Mouse (Mus musculus) cerebellum, adult 2 months (tissue): ENCODE data around the gene Maats1. TPM values are rescaled to one million over a fixed set of nuclear protein-coding genes. Genes with fewer than 3 reads are reported as not detected.

Experiments used
- DNase-seq, 2 experiments: peaks; one replicate each; pipeline ENCODE4 v3.0.0; 2021
- H3K27ac ChIP-seq: fragments of 200-500 bp; 2 replicates; pipeline ENCODE4 v1.5.1; 2012; ENCODE audit warnings: low read length, control low read depth, inconsistent platforms; ENCODE audit not compliant: insufficient read depth
- H3K27me3 ChIP-seq: fragments of 200-500 bp; 2 replicates; pipeline ENCODE4 v1.6.1; 2012; ENCODE audit warnings: inconsistent platforms, mild to moderate bottlenecking, low read length, moderate library complexity; ENCODE audit not compliant: control insufficient read depth, insufficient read depth
- H3K4me1 ChIP-seq: fragments of 200-500 bp; 2 replicates; pipeline ENCODE4 v1.6.1; 2011; ENCODE audit warnings: low read length; ENCODE audit not compliant: control insufficient read depth, insufficient read depth
- H3K4me3 ChIP-seq: fragments of 200-500 bp; replicated peaks from 2 replicates; pipeline ENCODE3; 2011; ENCODE audit warnings: mild to moderate bottlenecking, low read depth, low read length, control low read depth; ENCODE audit not compliant: insufficient read depth
- CTCF ChIP-seq: fragments of 200-500 bp; IDR thresholded peaks from 2 replicates; pipeline ENCODE4 v1.5.1; 2011; ENCODE audit warnings: low read depth, mild to moderate bottlenecking, control low read depth, low read length, moderate library complexity, borderline replicate concordance; ENCODE audit not compliant: insufficient read depth
- POLR2A ChIP-seq: fragments of 200-500 bp; IDR thresholded peaks from 2 replicates; pipeline ENCODE4 v1.6.1; 2011; ENCODE audit warnings: low read length, control low read depth, borderline replicate concordance; ENCODE audit not compliant: insufficient read depth
- WGBS: fragments of 180-500 bp; shearing (Covaris S2); methylation state at CpG from one replicate; pipeline ENCODE4 v1.1.7; 2018; 5-methylcytosine and 5-hydroxymethylcytosine counted together
- polyA plus RNA-seq: library from polyadenylated mRNA; depleted of rRNA; stranded (reverse); fragments of >200 nt; gene quantifications from 2 replicates; pipeline ENCODE4 v1.2.3, GENCODE M21; 2012

Gene Maats1
- polyA plus RNA-seq, 1 experiment: 0.39 TPM

GRCm38 (mm10) chr16:38379926-38380325 is 38.0 kb upstream of the Maats1 start:
- no peak for TF ChIP-seq POLR2A
- TF ChIP-seq CTCF: no peak
- no peak for DNase-seq
- Histone ChIP-seq H3K27me3 (no peaks in the 10 kb centered on the region), H3K27ac (no peak overlapping the region), H3K4me1 (no peaks in the 10 kb centered on the region), H3K4me3 (no peak overlapping the region)
- WGBS: 97% methylated on average over 3 of the region's 3 CpGs

GRCm38 (mm10) chr16:38379493-38379892 is 37.5 kb upstream of the Maats1 start:
- 33% methylated on average over 3 of the region's 3 CpGs for WGBS
- TF ChIP-seq CTCF: no peak
- TF ChIP-seq POLR2A: no peak
- Histone ChIP-seq H3K4me3 (no peak overlapping the region), H3K4me1 (no peaks in the 10 kb centered on the region), H3K27me3 (no peaks in the 10 kb centered on the region), H3K27ac (no peak overlapping the region)
- DNase-seq: no peak

DNA sequence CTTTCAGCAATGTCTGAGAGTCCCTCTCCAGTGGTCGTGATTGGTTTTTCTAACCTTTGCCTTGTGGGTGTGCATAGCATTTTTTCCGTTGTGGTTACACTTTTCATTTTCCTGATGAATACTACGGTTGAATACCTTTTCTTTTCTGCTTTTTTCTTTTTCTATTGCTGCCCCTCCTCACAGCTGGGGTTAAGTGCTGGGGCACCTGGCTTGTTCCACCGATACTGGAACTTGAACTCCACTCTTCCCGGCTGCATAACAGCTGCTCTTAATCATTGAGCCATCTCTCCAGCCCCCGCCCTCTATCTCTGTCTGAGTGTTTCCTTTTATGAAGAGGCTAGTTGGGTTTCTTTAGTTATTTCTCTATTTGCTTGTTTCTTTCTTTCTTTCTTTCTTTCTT is 37.1 kb upstream of the Maats1 start:
- DNase-seq: no peak
- no peak overlapping the region for H3K27ac ChIP-seq
- TF ChIP-seq POLR2A: no peak
- TF ChIP-seq CTCF: no peak
- WGBS: 52% methylated on average over 6 of the region's 6 CpGs
- no peaks in the 10 kb centered on the region for H3K27me3 ChIP-seq
- no peak overlapping the region for H3K4me3 ChIP-seq
- no peaks in the 10 kb centered on the region for H3K4me1 ChIP-seq

DNA sequence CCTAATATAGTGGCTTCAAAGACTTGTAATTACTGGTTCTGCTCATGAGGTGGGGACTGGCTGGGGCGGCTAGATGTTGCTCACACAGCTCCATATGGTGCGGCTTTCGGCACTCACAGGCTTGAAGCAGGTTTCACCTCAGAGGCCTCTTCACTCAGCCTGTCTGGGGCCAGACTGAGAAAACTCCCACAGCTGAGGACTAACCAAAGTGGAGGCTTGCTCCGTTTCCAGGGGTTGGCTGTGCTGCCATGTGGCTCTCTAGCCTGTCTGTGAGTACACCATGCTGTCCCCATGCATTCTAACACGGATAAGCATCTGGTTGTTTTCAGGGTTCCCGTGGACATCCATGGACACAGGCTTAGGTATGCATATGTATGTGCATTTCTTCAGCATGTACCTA is 36.6 kb upstream of the Maats1 start:
- H3K27ac ChIP-seq: no peak overlapping the region
- no peak overlapping the region for H3K4me3 ChIP-seq
- TF ChIP-seq POLR2A (no peak), CTCF (no peak)
- H3K27me3 ChIP-seq: no peaks in the 10 kb centered on the region
- WGBS: 75% methylated on average over 6 of the region's 6 CpGs
- no peak for DNase-seq
- no peaks in the 10 kb centered on the region for H3K4me1 ChIP-seq

DNA sequence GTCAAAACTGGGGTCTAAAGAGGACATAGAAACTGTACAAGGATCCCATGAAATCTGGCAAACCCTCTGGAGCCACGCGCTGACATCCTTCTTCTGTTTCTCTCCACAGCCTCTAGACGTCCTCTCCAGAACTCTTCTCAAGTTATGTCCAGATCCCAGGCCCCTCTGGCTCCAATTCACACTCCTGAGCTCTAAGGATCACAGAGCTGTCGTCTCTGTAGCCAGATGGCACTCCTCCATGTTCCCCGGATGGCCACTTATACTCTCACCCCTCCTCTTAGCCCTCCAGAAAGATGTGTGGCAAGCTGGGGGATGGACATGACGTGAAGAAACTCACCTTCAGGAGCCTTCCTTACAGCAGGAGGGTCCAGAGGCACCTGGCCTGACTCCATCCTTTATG is 35.6 kb upstream of the Maats1 start:
- no peaks in the 10 kb centered on the region for H3K4me1 ChIP-seq
- TF ChIP-seq CTCF: no peak
- TF ChIP-seq POLR2A: no peak
- no peak for DNase-seq
- H3K4me3 ChIP-seq: no peak overlapping the region
- H3K27me3 ChIP-seq: no peaks in the 10 kb centered on the region
- WGBS: 58% methylated on average over 6 of the region's 6 CpGs
- no peak overlapping the region for H3K27ac ChIP-seq

GRCm38 (mm10) chr16:38376841-38377249 is 34.9 kb upstream of the Maats1 start:
- H3K27ac ChIP-seq: 0 out of 2 replicates have a peak overlapping the region, but pooled peaks have one; percentile 4
- H3K27me3 ChIP-seq: no peaks in the 10 kb centered on the region
- H3K4me1 ChIP-seq: no peaks in the 10 kb centered on the region
- WGBS: 23% methylated on average over 8 of the region's 8 CpGs
- no peak for DNase-seq
- no peak for TF ChIP-seq CTCF
- no peak for TF ChIP-seq POLR2A
- peak overlapping the region; percentile 66 for H3K4me3 ChIP-seq

- 6% methylated on average over 17 of the region's 17 CpGs for WGBS
- DNase-seq: peak; percentile 66 to 74
- Histone ChIP-seq H3K27ac (peak overlapping the region; percentile 16; the same call in 1 of the 2 replicates), H3K4me3 (peak overlapping the region; percentile 66), H3K27me3 (no peaks in the 10 kb centered on the region), H3K4me1 (no peaks in the 10 kb centered on the region)
- TF ChIP-seq CTCF: peak; percentile 34; the same call in 1 of the 2 replicates
- peak; percentile 52; the same call in 1 of the 2 replicates for TF ChIP-seq POLR2A
Measured at GRCm38 (mm10) chr16:38376163-38376840, 34.4 kb upstream of the Maats1 start.

GRCm38 (mm10) chr16:38375182-38375581 is 33.2 kb upstream of the Maats1 start:
- TF ChIP-seq CTCF (no peak), POLR2A (no peak)
- WGBS: 90% methylated on average over 7 of the region's 7 CpGs
- DNase-seq: no peak
- Histone ChIP-seq H3K4me3 (no peak overlapping the region), H3K27ac (no peak overlapping the region), H3K4me1 (no peaks in the 10 kb centered on the region), H3K27me3 (no peaks in the 10 kb centered on the region)
